Mouse (Mus musculus) cerebellum, adult 2 months (tissue): ENCODE results near the gene 4933417A18Rik.

ENCODE experiments used
- CTCF ChIP-seq: fragments of 200-500 bp; IDR thresholded peaks from 2 replicates; pipeline ENCODE4 v1.5.1; 2011; ENCODE audit warnings: low read depth, mild to moderate bottlenecking, control low read depth, low read length, moderate library complexity, borderline replicate concordance; ENCODE audit not compliant: insufficient read depth
- POLR2A ChIP-seq: fragments of 200-500 bp; IDR thresholded peaks from 2 replicates; pipeline ENCODE4 v1.6.1; 2011; ENCODE audit warnings: low read length, control low read depth, borderline replicate concordance; ENCODE audit not compliant: insufficient read depth

DNA sequence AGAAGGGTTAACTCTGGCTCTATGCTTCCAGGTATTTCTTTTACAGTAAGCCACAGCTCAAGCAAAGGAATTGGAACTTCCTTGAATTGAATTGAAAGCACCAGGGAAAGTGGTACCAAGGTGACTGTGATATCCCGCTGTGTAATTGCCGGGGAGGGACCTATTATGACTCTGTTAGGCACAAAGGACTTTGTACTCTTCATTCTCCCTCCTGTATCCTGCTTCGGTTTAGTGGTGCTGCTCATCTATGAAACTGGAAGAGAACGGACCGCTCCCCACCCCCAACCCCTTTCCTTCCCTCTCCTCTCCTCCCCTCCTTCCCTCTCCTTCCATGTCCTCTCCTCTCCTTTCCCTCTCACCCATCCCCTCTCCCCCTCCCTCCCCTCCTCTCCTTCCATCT is 40.7 kb downstream of the 4933417A18Rik start:
- TF ChIP-seq CTCF (no peak), POLR2A (no peak)
